Mouse (Mus musculus) layer of hippocampus, adult 8-10 months (tissue): Measurements from ENCODE around the gene Batf3. TPM values are rescaled to one million over a fixed set of nuclear protein-coding genes. Genes with fewer than 3 reads are reported as not detected.

Source experiments
- DNase-seq, 2 experiments: peaks; one replicate each; pipeline ENCODE4 v3.0.0; 2022; ENCODE audit warnings: low spot score in 2 of 2
- total RNA-seq, 4 experiments: library from RNA; stranded (reverse); gene quantifications; 2 replicates each; pipeline ENCODE4 v1.2.4; 2022

Batf3 gene
- total RNA-seq, result 1 to 10 TPM in 3 of 4 experiments, not detected in 1; 1.6 to 3.9 (median 3.7) TPM

DNA sequence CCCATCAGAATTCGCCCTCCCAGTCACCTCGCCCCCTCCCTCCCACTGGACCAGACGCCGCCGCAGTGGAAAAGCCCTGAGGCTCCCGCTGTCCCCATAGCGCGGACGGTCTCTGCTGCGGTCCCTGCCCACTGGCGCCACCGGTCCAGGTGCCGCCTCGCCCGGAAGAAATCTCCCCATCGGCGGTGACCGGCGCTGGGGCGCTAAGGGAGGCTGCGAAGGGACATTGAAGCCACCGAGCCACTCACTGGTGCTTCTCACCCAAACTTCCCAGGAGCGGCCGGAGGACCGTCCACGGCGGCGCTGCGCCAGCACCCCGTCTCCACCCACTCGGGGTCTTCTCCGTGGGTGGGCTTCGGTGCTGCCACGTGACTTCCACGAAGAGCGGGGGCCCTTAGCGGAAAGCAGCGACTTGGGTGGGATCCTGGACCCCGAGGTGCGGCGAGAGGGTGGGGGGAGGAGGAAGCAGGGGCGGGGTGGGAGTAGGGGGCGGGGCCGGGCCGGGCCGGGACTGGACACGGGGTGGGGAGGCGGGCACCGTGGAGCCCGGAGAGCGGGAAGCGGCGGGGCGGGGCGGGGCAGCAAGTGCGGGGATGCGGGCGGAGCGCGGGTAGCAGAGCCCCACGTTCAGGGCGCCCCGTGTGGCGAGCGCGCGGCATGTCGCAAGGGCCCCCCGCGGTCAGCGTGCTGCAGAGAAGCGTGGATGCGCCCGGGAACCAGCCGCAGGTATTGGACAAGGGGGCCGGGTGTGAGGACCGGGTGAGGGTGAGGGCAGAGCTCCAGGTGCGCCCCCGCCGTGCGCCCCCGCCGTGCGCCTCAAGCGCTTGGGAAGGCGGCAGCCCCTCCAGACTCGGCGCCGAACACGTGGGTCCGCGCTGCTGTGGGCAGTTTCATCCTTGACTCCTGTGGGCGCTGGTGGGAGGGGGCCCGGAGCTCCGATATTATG, at the start of gene Batf3:
Batf3 (plus strand) TSS at position 46 of the 946 bp plus-strand sequence.
- no peak for DNase-seq

GRCm38 (mm10) chr1:191053555-191053954, 44.1 kb upstream of the Batf3 start:
- no peak for DNase-seq

DNA sequence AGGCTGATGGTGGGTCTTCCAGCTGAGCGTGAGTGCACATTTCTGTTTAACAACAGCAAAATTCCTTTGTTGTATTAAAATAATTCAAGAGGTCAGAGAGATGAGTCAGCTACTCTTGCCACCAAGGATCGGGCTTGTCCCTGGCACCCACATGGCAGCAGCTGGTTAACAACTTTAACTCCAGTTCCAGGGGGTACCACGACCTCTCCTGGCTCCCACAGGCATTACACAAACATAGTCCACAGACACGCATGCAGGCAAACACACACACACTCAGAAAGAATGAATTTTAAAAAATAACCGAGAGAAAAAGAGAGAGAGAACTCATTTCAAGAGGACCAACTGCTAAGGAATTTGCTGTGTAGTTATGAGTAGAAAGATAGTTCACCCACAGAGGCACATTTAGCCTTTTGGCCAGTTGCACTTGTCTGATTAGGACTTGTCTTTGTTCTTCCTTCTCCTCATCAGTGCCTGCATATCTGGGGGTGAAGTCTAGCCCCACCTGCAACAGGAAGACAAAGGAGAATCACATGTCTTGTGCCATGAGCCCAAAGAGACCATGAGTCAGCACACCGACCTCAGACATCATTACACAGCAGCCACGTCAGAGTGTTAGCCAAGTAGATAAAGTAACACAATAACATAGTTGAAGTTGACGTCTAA, 42.6 kb upstream of the Batf3 start:
- DNase-seq, result no peak

GRCm38 (mm10) chr1:191055533-191055873, 42.1 kb upstream of the Batf3 start:
- no peak for DNase-seq

DNA sequence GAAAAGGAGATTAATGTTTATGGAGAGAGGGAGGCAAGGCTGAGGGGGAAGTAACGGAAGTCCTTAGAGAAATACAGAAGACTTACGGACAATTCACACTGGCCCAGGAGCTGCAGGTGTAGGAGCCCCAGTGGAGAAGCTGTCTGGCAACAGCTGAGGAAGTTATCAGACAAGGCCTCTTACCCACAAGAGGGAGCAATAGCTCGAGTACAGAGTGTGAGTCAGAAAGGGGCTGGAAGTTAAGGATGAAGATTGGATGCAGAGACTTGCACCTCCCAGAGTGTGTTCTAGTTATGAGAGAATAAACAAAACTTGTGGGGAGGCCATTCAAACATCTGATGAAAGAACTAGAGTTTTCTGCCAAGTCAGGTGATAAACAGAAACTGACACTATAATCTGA, 40.2 kb upstream of the Batf3 start:
- no peak for DNase-seq

GRCm38 (mm10) chr1:191062241-191062780, 35.3 kb upstream of the Batf3 start:
- no peak for DNase-seq

GRCm38 (mm10) chr1:191062781-191063485, 34.7 kb upstream of the Batf3 start, which contains the start of the genes Tatdn3 and Nsl1:
TSS of gene Tatdn3 (minus strand) at chr1:191062932.
TSS of gene Nsl1 (plus strand) at chr1:191063012.
- peak; percentile 74 to 91 for DNase-seq

DNA sequence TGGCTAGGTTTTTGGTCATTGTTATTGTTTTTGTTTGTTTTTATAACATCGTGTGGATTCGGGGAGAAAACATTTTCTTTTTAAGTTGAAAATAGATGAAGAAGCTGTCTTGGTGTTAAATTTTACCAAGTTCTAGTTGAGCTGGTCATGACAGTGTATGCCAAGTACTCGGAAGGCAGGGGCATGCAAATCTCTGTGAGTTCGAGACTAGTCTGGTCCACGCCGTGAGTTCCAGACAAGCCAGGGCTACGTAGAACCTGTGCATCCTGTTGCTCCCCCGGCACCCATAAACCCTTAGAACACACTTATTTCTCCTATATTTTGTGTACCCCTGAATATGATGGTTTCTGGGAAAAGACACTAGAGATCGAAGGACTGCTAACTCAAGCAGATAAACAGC, 33.9 kb upstream of the Batf3 start:
- no peak for DNase-seq

- no peak for DNase-seq
Measured at GRCm38 (mm10) chr1:191064535-191064934, 33.1 kb upstream of the Batf3 start.

DNA sequence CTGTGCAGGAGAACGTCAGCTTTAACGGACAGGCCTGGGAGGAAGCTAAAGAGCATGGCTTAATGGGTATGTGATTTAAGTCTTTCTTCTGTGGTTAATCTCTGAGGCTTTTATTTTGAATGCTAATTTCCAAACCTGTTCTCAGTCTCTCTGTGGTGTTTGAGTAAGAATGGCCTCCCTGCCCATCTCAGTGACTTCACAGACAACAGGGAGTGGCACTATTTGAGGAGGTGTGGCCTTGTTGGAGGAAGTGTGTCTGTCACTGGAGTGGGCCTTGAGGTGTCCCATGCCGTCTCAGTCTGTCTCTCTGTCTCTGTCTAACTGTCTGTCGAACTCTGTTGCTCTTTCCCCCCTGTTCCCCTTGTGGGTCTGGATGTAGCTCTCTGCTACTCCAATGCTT, 32.5 kb upstream of the Batf3 start:
- DNase-seq, result no peak

- no peak for DNase-seq
Measured at GRCm38 (mm10) chr1:191068377-191068776, 29.3 kb upstream of the Batf3 start.

DNA sequence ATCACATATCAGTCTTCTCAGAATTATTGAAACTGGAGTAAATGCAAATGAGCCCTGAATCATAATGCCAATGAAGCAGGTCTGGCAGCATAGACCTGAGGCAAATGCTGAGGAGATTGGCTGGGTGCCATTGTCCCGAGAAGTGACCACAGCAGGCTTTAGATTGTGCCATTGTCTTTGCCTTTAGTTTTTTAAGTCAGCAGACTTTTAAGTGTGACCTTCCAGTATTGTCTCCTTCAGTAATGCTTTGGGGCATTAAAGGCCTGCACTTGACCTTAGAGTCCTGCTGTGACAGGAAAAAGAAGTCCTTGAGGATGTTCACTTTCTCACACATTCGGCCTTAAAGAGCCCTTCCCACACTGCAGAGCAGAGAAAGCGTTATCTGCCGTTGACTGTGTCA, 27.4 kb upstream of the Batf3 start:
- no peak for DNase-seq

- no peak for DNase-seq
Measured at GRCm38 (mm10) chr1:191071613-191072012, 26.0 kb upstream of the Batf3 start.

DNA sequence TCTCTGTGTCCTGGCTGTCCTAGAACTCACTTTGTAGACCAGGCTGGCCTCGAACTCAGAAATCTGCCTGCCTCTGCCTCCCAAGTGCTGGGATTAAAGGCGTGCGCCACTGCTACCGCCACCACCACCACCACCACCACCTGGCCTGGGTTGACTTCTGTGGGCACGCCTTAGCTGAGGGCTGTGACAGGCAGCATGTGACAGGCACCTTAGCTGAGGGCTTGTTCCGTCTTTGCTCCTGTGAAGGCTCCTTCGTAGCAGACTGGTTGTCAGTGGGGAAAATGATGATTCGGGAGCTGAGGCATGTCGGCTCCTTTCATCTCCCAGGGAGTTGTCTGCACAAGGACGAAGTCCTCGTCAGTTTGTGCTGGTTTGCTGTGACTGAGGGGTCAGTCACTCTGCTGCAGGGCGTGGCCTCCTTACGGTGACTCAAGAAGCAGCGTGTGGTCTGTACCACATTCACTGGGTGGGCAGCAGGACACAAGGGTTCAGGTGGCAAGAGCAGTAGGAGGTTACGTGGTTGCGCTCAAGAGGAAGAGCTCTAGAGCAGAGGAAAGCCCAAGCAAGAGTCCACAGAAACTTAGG, 25.2 kb upstream of the Batf3 start:
- DNase-seq, result no peak

GRCm38 (mm10) chr1:191073001-191073400, 24.6 kb upstream of the Batf3 start:
- peak in 1 of 2 experiments; percentile 18 for DNase-seq

- DNase-seq, result no peak
Measured at GRCm38 (mm10) chr1:191073486-191073885, 24.2 kb upstream of the Batf3 start.

DNA sequence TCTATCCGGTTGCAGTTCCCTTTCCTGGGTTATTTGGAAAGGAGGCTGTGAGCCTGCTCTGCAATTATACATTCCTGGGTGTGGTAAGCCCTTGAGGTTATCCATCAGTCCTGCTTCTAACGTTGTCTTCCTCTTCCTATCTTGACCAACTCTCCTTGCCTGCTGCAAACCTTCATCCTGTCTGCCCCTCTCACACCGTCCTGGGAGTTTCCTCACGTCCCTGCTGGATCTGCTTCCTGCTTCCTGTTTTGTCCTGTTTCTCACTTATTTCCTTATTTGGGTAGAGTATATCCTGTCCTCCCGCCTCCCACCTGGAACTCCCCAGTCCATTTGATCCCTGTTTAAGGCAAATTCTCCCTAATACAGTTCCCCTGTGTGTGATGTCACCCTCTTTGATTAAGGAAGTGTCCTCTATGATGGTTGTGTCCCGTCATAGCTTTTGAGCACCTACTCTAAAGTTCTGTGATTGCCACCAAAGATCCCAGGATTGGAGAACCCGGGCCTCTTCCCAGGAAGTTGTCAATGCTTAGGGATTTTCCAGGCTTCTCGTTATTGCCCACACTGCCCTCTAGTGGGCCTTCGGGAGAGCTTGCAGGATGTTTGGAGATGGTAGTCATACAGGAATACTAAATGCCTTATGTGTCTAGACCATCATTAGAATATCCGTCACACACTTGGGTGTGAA, 22.3 kb upstream of the Batf3 start:
- peak in 1 of 2 experiments; percentile 63 for DNase-seq

DNA sequence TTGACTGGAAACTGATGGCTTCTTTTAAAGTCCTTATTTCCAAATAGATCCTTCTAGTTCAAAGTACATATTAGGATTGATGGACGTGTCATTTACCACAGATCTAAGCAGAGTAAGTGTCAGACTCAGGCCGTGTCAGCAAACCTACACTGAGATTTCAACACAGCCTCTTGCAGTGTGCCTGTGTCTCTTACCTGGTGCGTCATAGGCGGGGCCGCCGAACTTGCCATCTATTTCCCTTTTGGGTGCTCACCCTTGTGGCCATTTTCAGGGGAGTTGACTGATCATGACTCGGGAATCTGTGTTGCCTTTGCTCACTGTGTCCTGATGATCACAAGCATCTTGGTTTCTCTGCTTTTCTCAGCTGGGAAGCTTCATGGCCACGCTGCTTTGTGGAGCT, 14.4 kb upstream of the Batf3 start:
- DNase-seq, result no peak

DNA sequence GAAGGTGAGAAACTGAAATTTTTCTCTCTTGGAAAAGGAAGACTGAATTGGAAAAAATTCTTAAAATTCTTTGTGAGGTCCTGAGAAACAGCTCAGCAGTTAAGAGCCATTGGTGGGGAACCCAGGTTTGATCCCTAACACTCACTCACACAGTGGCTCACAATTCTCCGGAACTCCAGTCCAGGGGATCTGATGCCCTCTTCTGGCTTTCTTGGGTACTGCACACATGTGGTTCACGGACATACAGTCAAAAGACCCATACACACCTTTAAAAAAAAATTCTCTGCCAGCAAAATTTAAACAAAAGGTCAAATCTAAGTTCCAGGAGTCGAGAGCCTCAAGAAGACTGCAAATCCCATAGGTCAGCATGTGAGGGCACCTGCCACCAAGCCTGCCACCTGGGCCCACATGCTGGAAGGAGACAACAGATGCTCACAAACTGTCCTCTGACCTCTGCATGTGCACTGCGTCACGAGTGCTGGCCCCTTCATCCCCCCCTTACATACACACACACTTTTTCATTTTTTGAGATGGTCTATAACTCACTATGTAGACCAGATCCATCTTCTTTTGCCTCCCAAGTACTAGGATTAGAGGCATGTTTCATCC, 12.6 kb upstream of the Batf3 start:
- DNase-seq, result peak in 1 of 2 experiments; percentile 21

DNA sequence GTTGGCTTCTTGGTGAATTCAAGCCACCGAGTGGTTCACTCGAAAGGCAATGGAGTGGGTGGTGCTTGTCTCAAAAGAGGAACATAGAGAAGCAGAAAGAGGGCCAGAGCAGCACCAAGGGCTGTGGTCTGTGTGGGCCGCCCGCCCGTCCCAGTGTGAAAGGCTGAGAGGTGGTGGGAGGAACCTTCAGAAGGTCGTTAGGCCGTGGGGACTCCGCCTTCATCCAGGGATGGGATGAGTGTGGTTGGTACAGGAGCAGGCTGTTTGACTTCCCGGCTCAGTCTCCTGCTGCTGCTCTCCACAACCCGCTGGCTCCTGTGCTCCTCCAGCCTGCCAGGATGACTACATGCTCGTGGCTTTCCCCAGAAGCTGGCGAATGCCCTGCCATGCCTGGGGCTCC, 12.1 kb upstream of the Batf3 start:
- DNase-seq, result no peak
